Mouse (Mus musculus): ENCODE data around the gene Plod1. TPM values are rescaled to one million over a fixed set of nuclear protein-coding genes. Genes with fewer than 3 reads are reported as not detected.

The Plod1 gene
- total and polyA plus RNA-seq, 3 experiments, result 7.2 to 20.8 TPM; not detected in 1

DNA sequence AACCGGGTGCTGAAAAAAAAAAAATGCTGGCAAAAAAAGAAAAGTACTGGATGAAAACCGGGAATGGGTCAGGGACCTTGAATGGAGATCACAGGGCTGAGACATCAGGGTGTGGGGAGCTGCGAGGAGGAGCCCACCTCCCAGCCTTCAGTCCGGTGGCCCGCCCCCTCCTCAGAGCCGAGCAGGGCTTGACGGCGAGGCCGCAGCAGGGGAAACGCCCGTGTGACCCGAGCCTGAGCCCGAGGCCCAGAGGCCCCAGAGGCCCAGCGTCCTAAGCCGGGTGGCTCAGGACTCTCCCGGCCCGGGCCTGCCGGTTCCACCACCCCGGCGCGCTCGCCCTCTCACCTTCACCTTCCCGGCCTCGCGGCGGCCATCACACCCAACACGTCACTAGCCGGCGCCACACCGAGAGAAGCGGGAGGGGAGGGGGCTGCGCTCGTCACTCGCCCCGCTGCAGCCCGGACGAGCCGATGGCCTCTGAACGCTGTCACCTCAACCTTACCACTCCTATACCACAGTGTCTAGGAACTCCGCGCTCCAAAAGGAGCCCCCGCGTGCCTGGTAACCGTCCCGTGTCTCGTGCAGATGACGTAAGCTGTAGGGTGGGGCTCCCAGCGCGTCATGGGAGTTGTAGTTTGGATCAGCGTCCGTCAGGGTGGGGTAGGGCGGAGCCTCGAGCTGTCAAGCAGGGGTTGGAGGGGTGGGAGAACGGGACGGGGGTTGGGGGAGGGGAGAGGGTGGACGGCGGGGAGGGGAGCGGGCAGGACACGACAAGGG, 32.1 kb downstream of the Plod1 start, which contains the start of gene Mfn2 (continued):
- peak; percentile 93 for TF ChIP-seq SIN3A (IDR thresholded peaks at IDR 0.05; ENCODE audit: low read length)
- TF ChIP-seq TCF12 (IDR thresholded peaks at IDR 0.05; ENCODE audit: low read depth, low read length), result peak; percentile 39; the same call in 1 of the 2 replicates
- peak; percentile 99 for TF ChIP-seq MAZ (IDR thresholded peaks at IDR 0.05; ENCODE audit: low read depth, low read length)

DNA sequence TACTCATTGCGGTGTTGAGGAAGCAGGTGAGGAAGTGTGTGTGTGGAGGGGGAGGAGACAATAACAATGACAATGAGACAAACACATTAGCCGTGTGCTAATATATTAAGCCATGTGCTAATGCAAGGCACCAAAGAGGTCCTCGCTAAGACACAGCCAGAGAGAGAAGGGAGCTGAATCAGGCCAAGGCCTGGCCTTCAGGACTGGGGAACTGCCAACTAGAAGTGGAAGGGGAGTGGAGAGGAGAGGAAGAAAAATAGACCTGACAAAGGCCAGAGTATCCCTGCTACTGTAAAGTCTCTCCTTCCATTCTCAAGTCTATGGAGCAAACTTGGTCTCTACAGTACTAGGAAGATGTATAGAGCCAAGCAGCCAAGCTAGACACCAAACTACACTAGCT, 33.0 kb downstream of the Plod1 start:
- Histone ChIP-seq H3K36me3 (ENCODE audit: control insufficient read depth in 1 of 2, insufficient read depth in 2 of 2, low read length in 2 of 2) (peaks cover 0 to 12% of the 10 kb centered on the region in 2 experiments; a peak in 3 of 4 replicates), H3K4me1 (ENCODE audit: control insufficient read depth in 1 of 2, insufficient read depth in 2 of 2, low read length in 2 of 2) (peaks cover 0 to 22% of the 10 kb centered on the region in 2 experiments), H3K9ac (ENCODE audit: control insufficient read depth, low read depth, low read length, poor library complexity, severe bottlenecking) (peak overlapping the region; percentile 98), H3K9me3 (replicated peaks; ENCODE audit: insufficient read depth, low read length) (no peaks in the 10 kb centered on the region), H3K79me2 (ENCODE audit: control insufficient read depth, insufficient read depth, low read length, poor library complexity) (peaks cover 19% of the 10 kb centered on the region), H3K27ac (ENCODE audit: control insufficient read depth, low read depth, low read length) (no peak overlapping the region), H3K27me3 (ENCODE audit: control insufficient read depth in 1 of 2, insufficient read depth in 2 of 2, low read length in 2 of 2) (no peaks in the 10 kb centered on the region), H3K4me3 (ENCODE audit: control insufficient read depth in 1 of 2, insufficient read depth in 1 of 2, low read depth in 2 of 2, low read length in 2 of 2) (peak overlapping the region; percentile 99 to 100)
- TF ChIP-seq MXI1 (IDR thresholded peaks at IDR 0.05; ENCODE audit: low read depth, low read length), result peak; percentile 26; the same call in 1 of the 2 replicates
- TF ChIP-seq GABPA (IDR thresholded peaks at IDR 0.05; ENCODE audit: low read depth, low read length), result no peak
- no peak for TF ChIP-seq SMC3 (IDR thresholded peaks at IDR 0.05; ENCODE audit: low read depth, low read length)
- TF ChIP-seq ZC3H11A (IDR thresholded peaks at IDR 0.05; ENCODE audit: low read depth, low read length), result no peak
- TF ChIP-seq EP300 (IDR thresholded peaks at IDR 0.05; ENCODE audit: low read depth in 1 of 2, low read length in 2 of 2), result no peak
- TF ChIP-seq MAX (IDR thresholded peaks at IDR 0.05; ENCODE audit: low read length), result 0 out of 2 replicates have a peak, but pooled peaks have one; percentile 20
- TF ChIP-seq USF1 (IDR thresholded peaks at IDR 0.05; ENCODE audit: low read depth, low read length), result no peak
- TF ChIP-seq BHLHE40 (IDR thresholded peaks at IDR 0.05; ENCODE audit: borderline replicate concordance, low read depth, low read length), result no peak
- peak; percentile 8 for DNase-seq (ENCODE audit: low read depth, low spot score)

DNA sequence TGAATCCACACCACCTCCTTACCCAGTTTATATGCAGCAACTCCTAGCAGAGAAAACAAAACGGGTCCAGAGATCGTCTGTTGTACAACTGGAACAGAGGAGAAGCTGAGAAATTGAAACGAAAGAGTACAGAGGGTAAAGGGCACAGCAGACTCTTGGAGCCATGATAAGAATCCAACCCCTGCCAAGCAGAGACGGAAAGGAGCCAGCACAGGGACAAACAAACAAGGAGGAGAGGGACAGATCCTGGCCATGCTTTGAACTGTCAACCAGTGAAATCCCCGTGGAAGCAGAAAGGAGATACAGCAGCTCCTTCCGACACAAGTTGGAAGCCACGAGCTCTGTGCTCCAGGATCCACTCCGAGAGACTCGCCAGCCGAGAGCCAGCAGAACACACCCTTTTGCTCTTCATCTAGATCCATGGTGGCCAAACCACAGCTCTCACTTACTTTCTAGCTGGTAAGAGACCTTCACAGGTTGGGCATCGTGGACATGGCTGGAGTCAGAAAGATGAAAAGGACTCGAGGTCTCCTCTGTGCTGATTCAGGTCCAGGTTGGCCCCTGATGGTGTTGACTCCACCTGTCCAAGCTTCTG, 33.6 kb downstream of the Plod1 start:
- H3K79me2 ChIP-seq (ENCODE audit: control insufficient read depth, insufficient read depth, low read length, poor library complexity), result peaks cover 19% of the 10 kb centered on the region
- no peak for DNase-seq (ENCODE audit: low read depth, low spot score)
- H3K4me3 ChIP-seq (ENCODE audit: control insufficient read depth in 1 of 2, insufficient read depth in 1 of 2, low read depth in 2 of 2, low read length in 2 of 2), result no peak overlapping the region
- H3K27me3 ChIP-seq (ENCODE audit: control insufficient read depth in 1 of 2, insufficient read depth in 2 of 2, low read length in 2 of 2), result no peaks in the 10 kb centered on the region
- peaks cover 0 to 22% of the 10 kb centered on the region in 2 experiments for H3K4me1 ChIP-seq (ENCODE audit: control insufficient read depth in 1 of 2, insufficient read depth in 2 of 2, low read length in 2 of 2)
- H3K9ac ChIP-seq (ENCODE audit: control insufficient read depth, low read depth, low read length, poor library complexity, severe bottlenecking), result no peak overlapping the region
- no peak for TF ChIP-seq CTCF (IDR thresholded peaks at IDR 0.05 in 2 of 3, conservative IDR thresholded peaks at IDR 0.05 in 1 of 3; ENCODE audit: control insufficient read depth in 1 of 3, insufficient read depth in 1 of 3, low read depth in 2 of 3, low read length in 3 of 3, poor library complexity in 1 of 3, severe bottlenecking in 1 of 3)
- no peak for TF ChIP-seq MAFK (IDR thresholded peaks at IDR 0.05; ENCODE audit: borderline replicate concordance, low read depth, low read length)
- no peak for TF ChIP-seq ETS1 (IDR thresholded peaks at IDR 0.05; ENCODE audit: low read depth, low read length)
- no peak for TF ChIP-seq MXI1 (IDR thresholded peaks at IDR 0.05; ENCODE audit: low read depth, low read length)
- H3K27ac ChIP-seq (ENCODE audit: control insufficient read depth, low read depth, low read length), result no peak overlapping the region
- H3K36me3 ChIP-seq (ENCODE audit: control insufficient read depth in 1 of 2, insufficient read depth in 2 of 2, low read length in 2 of 2), result peaks cover 0 to 12% of the 10 kb centered on the region in 2 experiments; a peak in 3 of 4 replicates
- no peaks in the 10 kb centered on the region for H3K9me3 ChIP-seq (replicated peaks; ENCODE audit: insufficient read depth, low read length)

Measured in MEL (cell line).